Mouse (Mus musculus) heart, postnatal 0 days (tissue): ENCODE measurements around the gene Stx7. TPM values are rescaled to one million over a fixed set of nuclear protein-coding genes. Genes with fewer than 3 reads are reported as not detected.

Experiments
- ATAC-seq: fragments of 200-750 bp; cut with Nextera tagmentation; 2 replicates; pipeline ENCODE4 v1.8.0; 2017; ENCODE audit warnings: low read depth, moderate number of reproducible peaks, moderate library complexity; ENCODE audit not compliant: insufficient read depth
- DNase-seq: peaks from one replicate; pipeline ENCODE4 v3.0.0-alpha.2; 2016; ENCODE audit warnings: low spot score
- H3K27ac ChIP-seq: fragments of 300-500 bp; sonication (generic); 2 replicates; pipeline ENCODE4 v1.5.1; 2014; ENCODE audit warnings: low read depth, mild to moderate bottlenecking
- H3K27me3 ChIP-seq: fragments of 300-500 bp; sonication (generic); 2 replicates; pipeline ENCODE4 v1.6.1; 2014; ENCODE audit warnings: low read length, mixed read lengths; ENCODE audit not compliant: control insufficient read depth, insufficient read depth
- H3K36me3 ChIP-seq: fragments of 300-500 bp; sonication (generic); replicated peaks from 2 replicates; pipeline ENCODE4 v1.6.1; 2014; ENCODE audit warnings: low read length, mixed read lengths; ENCODE audit not compliant: control insufficient read depth, insufficient read depth
- H3K4me1 ChIP-seq: fragments of 300-500 bp; sonication (generic); 2 replicates; pipeline ENCODE4 v1.6.1; 2014; ENCODE audit warnings: antibody characterized with exemption; ENCODE audit not compliant: control insufficient read depth, insufficient read depth
- H3K4me2 ChIP-seq: fragments of 300-500 bp; sonication (generic); 2 replicates; pipeline ENCODE4 v1.6.1; 2014; ENCODE audit warnings: low read depth, mild to moderate bottlenecking, low read length, moderate library complexity
- H3K4me3 ChIP-seq: fragments of 300-500 bp; sonication (generic); 2 replicates; pipeline ENCODE4 v1.5.1; 2014; ENCODE audit warnings: low read depth, low read length
- H3K9ac ChIP-seq: fragments of 300-500 bp; sonication (generic); replicated peaks from 2 replicates; pipeline ENCODE4 v1.6.1; 2014; ENCODE audit warnings: low read depth, low read length, mixed read lengths
- H3K9me3 ChIP-seq: fragments of 300-500 bp; sonication (generic); replicated peaks from 2 replicates; pipeline ENCODE4 v1.6.1; 2016; ENCODE audit warnings: low read length; ENCODE audit not compliant: control insufficient read depth
- CTCF ChIP-seq: IDR thresholded peaks from 2 replicates; pipeline ENCODE4 v1.5.1; 2016; ENCODE audit warnings: antibody characterized with exemption, control low read depth, low read depth
- EP300 ChIP-seq: IDR thresholded peaks from 2 replicates; pipeline ENCODE4 v1.6.1; 2016; ENCODE audit warnings: antibody characterized with exemption, low read depth
- WGBS: fragments of 180-500 bp; shearing (Covaris S2); extraction: QIAGEN DNeasy Blood & Tissue Kit; methylation state at CpG from one replicate; pipeline ENCODE4 v1.1.7; 2014; 5-methylcytosine and 5-hydroxymethylcytosine counted together
- polyA plus RNA-seq: library from polyadenylated mRNA; unstranded; fragments of >200 nt; fragmentation: Nextera tagmentation; extraction: Ambion mirVana; gene quantifications from 2 replicates; pipeline ENCODE4 v1.2.1, GENCODE M21; 2015
- total RNA-seq: library from RNA; depleted of rRNA; stranded (reverse); fragments of >200 nt; gene quantifications from 2 replicates; pipeline ENCODE4 v1.2.3, GENCODE M21; 2014; ENCODE audit warnings: low replicate concordance

Stx7 gene
- total and polyA plus RNA-seq, 2 experiments from 2014 or later: 30.1 to 67.8 TPM

GRCm38 (mm10) chr10:24220931-24221330, 71.8 kb downstream of the Stx7 start:
- ATAC-seq: no peak

GRCm38 (mm10) chr10:24222911-24223310, 73.8 kb downstream of the Stx7 start:
- 18% methylated on average over 6 of the region's 6 CpGs for WGBS
- no peak for TF ChIP-seq EP300
- TF ChIP-seq CTCF: no peak
- H3K9ac ChIP-seq: no peak overlapping the region
- H3K36me3 ChIP-seq: no peaks in the 10 kb centered on the region
- DNase-seq (no peak), ATAC-seq (no peak)
- H3K27me3 ChIP-seq: peaks cover 38% of the 10 kb centered on the region
- peak overlapping the region; percentile 43 for H3K4me3 ChIP-seq
- H3K27ac ChIP-seq: no peak overlapping the region
- H3K9me3 ChIP-seq: no peaks in the 10 kb centered on the region
- peak overlapping the region; percentile 64 for H3K4me2 ChIP-seq
- peaks cover 7% of the 10 kb centered on the region; the same call in 1 of the 2 replicates for H3K4me1 ChIP-seq

More at GRCm38 (mm10) chr10:24220931-24221330, 71.8 kb downstream of the Stx7 start:
- DNase-seq: no peak
- no peak overlapping the region for H3K4me2 ChIP-seq
- peaks cover 41% of the 10 kb centered on the region for H3K27me3 ChIP-seq
- no peak overlapping the region for H3K9ac ChIP-seq
- peaks cover 7% of the 10 kb centered on the region; the same call in 1 of the 2 replicates for H3K4me1 ChIP-seq
- H3K27ac ChIP-seq: no peak overlapping the region
- 58% methylated on average over 5 of the region's 5 CpGs for WGBS
- H3K36me3 ChIP-seq: no peaks in the 10 kb centered on the region
- H3K4me3 ChIP-seq: no peak overlapping the region
- no peak for TF ChIP-seq CTCF
- no peak for TF ChIP-seq EP300
- H3K9me3 ChIP-seq: no peaks in the 10 kb centered on the region

GRCm38 (mm10) chr10:24223449-24224143, 74.5 kb downstream of the Stx7 start, which contains the start of gene Moxd1:
Gene Moxd1, plus strand, starts transcription at chr10:24223517.
- peak within 1 kb of the TSS; percentile 43 for H3K4me3 ChIP-seq
- H3K9me3 ChIP-seq: no peaks in the 10 kb centered on the region
- H3K9ac ChIP-seq: no peak within 1 kb of the TSS
- H3K27ac ChIP-seq: no peak within 1 kb of the TSS
- WGBS: 1% methylated on average over 45 of the region's 56 CpGs
- no peaks in the 10 kb centered on the region for H3K36me3 ChIP-seq
- peak within 1 kb of the TSS; percentile 64 for H3K4me2 ChIP-seq
- H3K4me1 ChIP-seq: peaks cover 7% of the 10 kb centered on the region; the same call in 1 of the 2 replicates
- peaks cover 38% of the 10 kb centered on the region for H3K27me3 ChIP-seq
- TF ChIP-seq CTCF (no peak), EP300 (no peak)
- DNase-seq: no peak
- no peak for ATAC-seq

GRCm38 (mm10) chr10:24224591-24224990, 75.5 kb downstream of the Stx7 start:
- Histone ChIP-seq H3K4me1 (peaks cover 7% of the 10 kb centered on the region; the same call in 1 of the 2 replicates), H3K36me3 (no peaks in the 10 kb centered on the region), H3K9me3 (no peaks in the 10 kb centered on the region), H3K4me2 (no peak overlapping the region), H3K27ac (no peak overlapping the region), H3K27me3 (peaks cover 37% of the 10 kb centered on the region), H3K9ac (no peak overlapping the region), H3K4me3 (no peak overlapping the region)
- ATAC-seq: no peak
- WGBS: 30% methylated on average over 8 of the region's 8 CpGs
- no peak for DNase-seq
- TF ChIP-seq CTCF: no peak
- TF ChIP-seq EP300: no peak

- Histone ChIP-seq H3K27me3 (peaks cover 21% of the 10 kb centered on the region), H3K9me3 (no peaks in the 10 kb centered on the region), H3K27ac (no peak overlapping the region), H3K36me3 (no peaks in the 10 kb centered on the region), H3K4me1 (peaks cover 3% of the 10 kb centered on the region; the same call in 1 of the 2 replicates), H3K4me2 (no peak overlapping the region), H3K9ac (no peak overlapping the region), H3K4me3 (no peak overlapping the region)
- 65% methylated on average over 12 of the region's 12 CpGs for WGBS
- ATAC-seq (no peak), DNase-seq (no peak)
- TF ChIP-seq EP300 (no peak), CTCF (no peak)
These were observed 79.4 kb downstream of the Stx7 start for GRCm38 (mm10) chr10:24228318-24229183.
